Mouse (Mus musculus) liver, embryonic 12.5 days (tissue): ENCODE data around the gene Serpina1a. TPM values are rescaled to one million over a fixed set of nuclear protein-coding genes. Genes with fewer than 3 reads are reported as not detected.
"Not testable (repeated sequence)": the region's sequence is repeated elsewhere in the genome, so short reads cannot be mapped to it uniquely, and the experiment has no call there.

ENCODE experiments used
- ATAC-seq: fragments of 200-750 bp; cut with Nextera tagmentation; 2 replicates; pipeline ENCODE4 v1.8.0; 2017; ENCODE audit warnings: moderate number of reproducible peaks, mild to moderate bottlenecking, moderate library complexity
- H3K27ac ChIP-seq: fragments of 300-500 bp; sonication (generic); 2 replicates; pipeline ENCODE4 v1.5.1; 2016; ENCODE audit warnings: mild to moderate bottlenecking
- H3K27me3 ChIP-seq: fragments of 300-500 bp; sonication (generic); replicated peaks from 2 replicates; pipeline ENCODE4 v1.6.1; 2016; ENCODE audit warnings: mild to moderate bottlenecking, moderate library complexity
- H3K36me3 ChIP-seq: fragments of 300-500 bp; sonication (generic); 2 replicates; pipeline ENCODE4 v1.6.1; 2016; ENCODE audit warnings: mild to moderate bottlenecking, moderate library complexity
- H3K4me1 ChIP-seq: fragments of 300-500 bp; sonication (generic); 2 replicates; pipeline ENCODE4 v1.6.1; 2016
- H3K4me2 ChIP-seq: fragments of 300-500 bp; sonication (generic); 2 replicates; pipeline ENCODE4 v1.6.1; 2016; ENCODE audit warnings: mild to moderate bottlenecking, moderate library complexity
- H3K4me3 ChIP-seq: fragments of 300-500 bp; sonication (generic); 2 replicates; pipeline ENCODE4 v1.5.1; 2016; ENCODE audit warnings: mild to moderate bottlenecking, moderate library complexity
- H3K9ac ChIP-seq: fragments of 300-500 bp; sonication (generic); 2 replicates; pipeline ENCODE4 v1.6.1; 2016; ENCODE audit warnings: mild to moderate bottlenecking, moderate library complexity
- H3K9me3 ChIP-seq: fragments of 300-500 bp; sonication (generic); replicated peaks from 2 replicates; pipeline ENCODE4 v1.6.1; 2016; ENCODE audit warnings: mild to moderate bottlenecking, moderate library complexity
- WGBS: fragments of 180-500 bp; shearing (Covaris S2); methylation state at CpG from one replicate; pipeline ENCODE4 v1.1.7; 2016; ENCODE audit not compliant: insufficient replicate concordance; 5-methylcytosine and 5-hydroxymethylcytosine counted together
- polyA plus RNA-seq: library from polyadenylated mRNA; unstranded; fragments of >200 nt; fragmentation: Nextera tagmentation; extraction: Ambion mirVana; gene quantifications from 2 replicates; pipeline ENCODE4 v1.2.1, GENCODE M21; 2016

The Serpina1a gene
- polyA plus RNA-seq, 1 experiment from 2014 or later = 223 TPM

DNA sequence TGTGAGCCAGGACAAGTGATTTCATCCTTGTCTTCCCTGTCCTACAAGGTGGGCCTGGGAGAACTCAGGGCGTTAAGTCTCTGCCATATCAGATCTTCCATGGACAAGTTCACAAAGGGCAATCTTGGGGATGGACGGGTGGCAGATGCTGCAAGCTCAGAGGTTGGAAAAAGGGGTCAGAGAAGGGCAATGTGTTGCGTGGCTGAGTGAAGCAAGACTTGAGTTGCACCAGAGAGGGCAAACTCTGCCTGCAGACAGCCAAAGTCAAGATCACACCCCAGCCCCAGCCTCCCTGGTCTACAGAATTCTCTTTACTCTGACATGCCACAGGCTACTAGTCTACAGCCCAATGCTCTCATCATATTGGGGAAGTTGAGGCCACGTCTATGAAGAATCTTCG, 39.5 kb downstream of the Serpina1a start:
- H3K4me1 ChIP-seq, ATAC-seq, H3K27ac ChIP-seq, H3K4me3 ChIP-seq, H3K4me2 ChIP-seq, H3K27me3 ChIP-seq, H3K36me3 ChIP-seq, H3K9me3 ChIP-seq, H3K9ac ChIP-seq: not testable (repeated sequence)
- 58% methylated on average over 5 of the region's 5 CpGs for WGBS

Other genes starting within 250 kb of the Serpina1a start
- 24.0 and 26.4 TPM in 2 replicates for gene Serpina10, start 232.1 kb downstream of the Serpina1a start, polyA plus RNA-seq
- 1,015 and 1,058 TPM in 2 replicates for gene Serpina6, start 206.3 kb downstream of the Serpina1a start, polyA plus RNA-seq
- not detected in 2 replicates for gene Serpina16, start 187.4 kb downstream of the Serpina1a start, polyA plus RNA-seq
- 0.13 and 0.21 TPM in 2 replicates for gene Serpina1f, start 168.0 kb downstream of the Serpina1a start, polyA plus RNA-seq
- 63.1 and 65.7 TPM in 2 replicates for gene Serpina1d, start 90.0 kb downstream of the Serpina1a start, polyA plus RNA-seq
- gene Serpina1b, start 33.2 kb downstream of the Serpina1a start, polyA plus RNA-seq = 358 and 359 TPM in 2 replicates
- gene Serpina1c, start 41.3 kb upstream of the Serpina1a start, polyA plus RNA-seq = 33.5 and 36.9 TPM in 2 replicates
- gene Serpina1e, start 95.4 kb upstream of the Serpina1a start, polyA plus RNA-seq = 39.1 and 44.7 TPM in 2 replicates
- gene Serpina11, start 126.4 kb upstream of the Serpina1a start, polyA plus RNA-seq = 2.9 and 3.2 TPM in 2 replicates
- not detected in 2 replicates for gene Serpina9, start 150.2 kb upstream of the Serpina1a start, polyA plus RNA-seq
- gene Serpina12, start 180.9 kb upstream of the Serpina1a start, polyA plus RNA-seq = not detected in 2 replicates
- not detected in 2 replicates for gene Serpina5, start 237.6 kb upstream of the Serpina1a start, polyA plus RNA-seq
- gene Serpina3a, start 249.2 kb upstream of the Serpina1a start, polyA plus RNA-seq = not detected in 2 replicates